Mouse (Mus musculus): ENCODE data around the gene Tmem108.

Tmem108 gene

DNA sequence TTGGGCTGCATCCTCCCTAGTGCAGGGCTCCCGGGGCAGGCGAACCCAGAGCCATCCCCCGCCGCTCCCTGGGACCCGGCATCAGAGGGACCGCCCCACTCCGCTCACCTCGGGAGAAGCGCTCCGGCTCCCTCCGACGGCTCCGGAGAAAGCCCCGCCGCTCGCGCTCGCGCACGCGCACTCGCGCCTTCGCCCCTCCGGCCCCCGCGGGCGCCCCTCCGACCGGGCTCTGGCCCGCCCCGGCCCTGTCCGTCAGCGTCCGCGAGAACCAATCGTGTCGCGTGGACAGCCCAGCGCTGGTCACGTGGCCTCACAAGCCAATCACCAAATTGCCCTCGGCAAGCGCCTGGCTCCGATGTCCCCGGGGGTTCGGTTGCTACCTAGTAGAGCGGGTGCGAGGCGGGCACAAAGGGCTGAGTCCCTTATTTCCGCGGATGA, at the start of gene Tmem108:
Gene Tmem108, minus strand, starts transcription at position 191 of the 438 bp plus-strand sequence.
- in situ Hi-C loops (cut with MseI, MboI), result loop anchor here (10.0 kb wide), 2 partner anchors 233 to 267 kb away; no protein-coding TSS in a partner anchor

DNA sequence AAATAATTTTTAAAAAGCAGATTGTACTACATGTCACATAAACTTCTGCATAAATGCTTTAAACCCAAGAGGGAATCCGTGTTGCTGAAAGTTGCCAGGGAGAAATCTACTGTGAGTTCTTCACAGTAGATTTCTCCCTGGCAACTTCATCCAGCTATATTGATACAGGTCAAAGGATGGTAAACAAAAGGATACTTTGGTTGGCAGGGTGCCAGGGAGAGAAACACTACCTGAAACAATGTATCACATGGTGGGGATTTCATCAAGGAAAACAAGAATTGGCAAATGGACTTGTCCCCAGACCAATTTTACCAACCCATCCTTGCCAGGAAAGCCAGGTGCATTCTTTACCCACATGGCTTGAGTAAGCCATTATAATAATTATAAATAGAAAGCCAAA, 27.4 kb upstream of the Tmem108 start:
- in situ Hi-C loops (cut with MseI, MboI), result no loop called here

DNA sequence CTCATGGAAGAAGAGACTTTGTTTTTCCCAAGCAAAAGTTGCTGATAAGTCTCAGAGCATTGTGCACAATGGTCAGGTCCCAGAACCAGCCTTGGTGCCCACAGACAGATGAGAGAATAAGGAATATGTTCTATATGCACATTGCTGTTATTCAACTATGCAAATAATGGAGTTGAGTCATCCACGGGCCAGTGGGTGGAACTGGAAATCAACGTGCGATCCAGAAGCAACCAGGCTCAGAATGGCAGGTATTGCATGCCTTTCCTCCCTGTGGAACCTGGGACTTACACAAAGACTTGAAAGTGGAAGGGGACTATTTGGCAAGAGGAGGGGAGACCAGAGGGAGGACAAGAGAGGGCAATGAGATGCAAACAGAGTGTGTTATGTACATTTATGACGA, 22.5 kb upstream of the Tmem108 start:
- in situ Hi-C loops (cut with MseI, MboI), result no loop called here

DNA sequence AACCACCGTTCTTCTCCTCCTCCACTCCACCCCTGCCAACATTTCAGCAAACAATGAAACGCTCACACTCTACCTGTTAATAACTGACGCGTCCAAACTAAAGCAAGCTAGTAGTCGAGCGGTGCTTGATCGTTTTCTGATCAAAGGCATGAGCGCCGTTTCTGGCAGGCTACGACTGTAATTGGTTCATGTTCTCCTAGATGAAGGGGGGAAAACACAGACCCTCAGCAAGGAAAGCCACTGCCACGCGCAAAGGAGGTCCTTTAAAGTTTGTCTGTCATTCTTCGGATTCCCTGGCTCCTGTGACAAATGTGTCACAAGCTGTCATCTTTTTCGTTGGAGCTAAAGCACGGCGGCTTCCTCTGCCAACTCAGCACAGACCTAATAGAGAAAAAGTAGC, 21.6 kb upstream of the Tmem108 start:
- in situ Hi-C loops (cut with MseI, MboI), result no loop called here

DNA sequence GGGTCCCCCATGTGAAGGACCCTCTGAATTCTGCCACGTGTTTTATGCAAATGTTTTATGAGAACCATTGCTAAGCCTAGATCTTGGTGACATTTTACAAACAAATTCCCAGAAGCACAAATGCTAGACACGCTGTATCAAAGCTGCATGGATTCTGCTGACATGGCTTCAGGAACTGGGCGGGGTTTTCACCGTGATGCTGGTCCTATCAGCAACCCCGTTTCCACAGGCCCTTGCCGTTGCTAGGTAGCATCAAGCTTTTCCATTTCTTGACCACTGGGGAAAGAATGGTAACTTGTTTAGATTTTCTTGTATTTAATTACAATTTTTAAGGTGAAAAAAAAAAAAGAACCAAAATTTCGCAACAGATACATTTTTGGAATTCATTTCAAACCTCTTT, 20.7 kb upstream of the Tmem108 start:
- in situ Hi-C loops (cut with MseI, MboI), result no loop called here

DNA sequence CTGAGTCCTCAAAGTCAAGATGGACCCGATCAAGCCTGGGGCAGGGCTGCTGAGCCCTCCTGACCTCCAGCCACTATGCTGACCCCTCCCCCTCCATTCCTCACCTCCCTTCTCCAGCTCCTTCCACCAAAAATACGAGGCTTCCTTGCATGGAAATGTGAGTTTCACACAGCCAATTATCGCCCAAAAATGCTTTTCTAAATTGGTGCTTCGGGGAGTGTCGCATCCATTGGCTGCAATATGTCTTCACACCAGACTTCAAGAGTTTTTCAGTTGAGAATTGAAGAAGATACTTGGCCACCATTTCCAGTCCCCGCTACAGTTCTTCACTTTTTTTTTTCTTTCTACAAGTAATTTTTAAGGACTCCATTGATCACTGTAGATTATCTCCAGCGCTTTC, 19.8 kb upstream of the Tmem108 start:
- in situ Hi-C loops (cut with MseI, MboI), result no loop called here

DNA sequence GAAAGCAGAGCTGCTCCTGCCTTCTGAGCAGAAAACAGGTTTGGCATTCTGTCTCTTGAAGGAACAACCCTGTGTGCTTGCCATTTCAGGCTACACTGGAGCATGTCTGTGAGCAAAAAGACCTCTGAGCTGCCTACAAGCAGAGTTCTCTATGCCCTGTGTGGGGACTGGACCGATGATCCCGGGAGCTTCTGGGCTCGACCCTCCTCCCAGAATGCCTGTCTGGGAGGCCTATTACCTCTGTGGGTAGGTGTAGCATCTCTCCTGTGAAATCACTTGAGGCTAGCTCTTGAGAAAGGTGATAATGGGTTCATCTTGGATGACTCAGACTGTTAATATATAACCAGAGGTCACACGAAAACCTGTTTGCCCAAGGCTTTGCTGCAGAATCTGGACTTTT, 19.0 kb upstream of the Tmem108 start:
- in situ Hi-C loops (cut with MseI, MboI), result no loop called here

DNA sequence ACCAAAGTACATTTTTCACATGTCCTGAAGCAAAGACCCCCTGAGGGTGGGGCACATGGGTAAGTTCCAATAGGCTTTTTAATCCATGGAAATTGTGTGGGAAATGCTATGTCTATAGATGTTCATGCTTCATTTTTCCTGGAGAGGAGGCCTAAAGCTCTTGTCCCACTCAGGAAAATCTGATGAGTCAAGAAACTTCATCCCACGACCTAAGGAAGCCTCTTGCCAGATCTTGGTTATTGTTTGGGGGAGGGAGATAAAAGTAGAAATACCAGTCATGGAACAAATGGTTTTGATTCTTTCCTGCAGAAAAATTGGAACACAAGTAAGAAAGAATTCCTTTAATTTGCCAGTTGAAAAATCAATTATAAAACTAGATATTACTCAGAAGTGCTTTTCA, 16.5 kb upstream of the Tmem108 start:
- in situ Hi-C loops (cut with MseI, MboI), result no loop called here

DNA sequence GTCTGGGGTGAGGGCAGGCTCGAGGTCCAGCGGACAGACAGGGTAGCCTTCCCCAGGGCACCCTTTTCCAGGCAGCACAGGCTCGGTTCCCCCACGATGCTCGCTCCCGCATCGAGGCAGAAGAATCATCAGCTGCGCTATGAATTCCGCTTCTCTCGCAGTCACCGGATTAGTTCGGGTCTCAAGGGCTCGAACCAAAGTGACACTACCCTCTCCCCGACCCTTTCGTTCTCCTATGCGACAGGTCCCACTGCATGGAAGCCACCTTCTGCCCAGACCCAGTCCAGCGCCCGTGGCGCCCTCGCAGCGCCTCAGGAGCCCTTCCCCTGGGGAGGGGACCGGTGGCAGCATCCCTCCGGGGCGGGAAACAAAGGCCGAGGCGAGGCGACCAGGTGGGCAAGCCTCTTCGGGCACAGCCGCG, 476 bp downstream of the Tmem108 start:
- in situ Hi-C loops (cut with MseI, MboI), result loop anchor here (10.0 kb wide), 2 partner anchors 234 to 266 kb away; no protein-coding TSS in a partner anchor

DNA sequence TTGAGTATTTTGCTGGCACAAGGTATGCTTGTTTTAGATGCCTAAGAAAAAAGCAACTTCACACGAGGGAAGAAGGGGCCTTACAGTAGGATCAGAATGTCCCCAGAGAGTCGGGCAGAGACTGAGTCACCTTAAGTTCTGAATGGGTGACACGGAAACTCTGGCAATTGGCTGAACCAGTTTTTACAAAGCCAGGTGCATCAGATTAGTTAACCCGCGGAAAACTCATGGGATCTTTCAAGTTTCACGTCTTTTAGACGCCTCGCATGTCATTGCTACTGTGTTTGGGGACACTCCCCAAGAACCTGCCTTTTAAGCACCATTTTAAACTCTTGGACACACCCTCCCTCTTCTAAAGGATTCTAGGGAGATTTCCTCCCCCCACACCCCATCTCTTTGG, 1.3 kb downstream of the Tmem108 start:
- in situ Hi-C loops (cut with MseI, MboI), result loop anchor here (10.0 kb wide), 2 partner anchors 234 to 266 kb away; no protein-coding TSS in a partner anchor

DNA sequence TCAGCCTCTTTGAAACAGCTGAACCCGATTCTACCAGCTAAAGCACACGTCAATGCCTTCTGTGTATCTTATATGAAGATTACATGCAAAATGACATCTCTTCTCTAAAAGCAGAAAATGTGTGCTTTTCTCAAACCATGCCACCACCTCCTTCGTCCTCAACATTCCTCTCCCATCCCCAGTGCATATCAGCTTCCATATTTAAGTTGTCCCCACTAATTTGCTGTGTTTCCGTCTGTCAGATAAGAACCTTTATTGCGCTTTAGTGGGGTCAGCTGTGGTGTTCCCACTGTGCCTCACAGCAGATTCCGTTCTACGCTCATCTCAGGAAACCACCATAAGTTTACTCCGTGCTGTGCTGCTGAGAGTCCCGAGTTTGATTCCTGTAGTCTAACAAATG, 1.8 kb downstream of the Tmem108 start:
- in situ Hi-C loops (cut with MseI, MboI), result loop anchor here (10.0 kb wide), 2 partner anchors 235 to 265 kb away; no protein-coding TSS in a partner anchor

DNA sequence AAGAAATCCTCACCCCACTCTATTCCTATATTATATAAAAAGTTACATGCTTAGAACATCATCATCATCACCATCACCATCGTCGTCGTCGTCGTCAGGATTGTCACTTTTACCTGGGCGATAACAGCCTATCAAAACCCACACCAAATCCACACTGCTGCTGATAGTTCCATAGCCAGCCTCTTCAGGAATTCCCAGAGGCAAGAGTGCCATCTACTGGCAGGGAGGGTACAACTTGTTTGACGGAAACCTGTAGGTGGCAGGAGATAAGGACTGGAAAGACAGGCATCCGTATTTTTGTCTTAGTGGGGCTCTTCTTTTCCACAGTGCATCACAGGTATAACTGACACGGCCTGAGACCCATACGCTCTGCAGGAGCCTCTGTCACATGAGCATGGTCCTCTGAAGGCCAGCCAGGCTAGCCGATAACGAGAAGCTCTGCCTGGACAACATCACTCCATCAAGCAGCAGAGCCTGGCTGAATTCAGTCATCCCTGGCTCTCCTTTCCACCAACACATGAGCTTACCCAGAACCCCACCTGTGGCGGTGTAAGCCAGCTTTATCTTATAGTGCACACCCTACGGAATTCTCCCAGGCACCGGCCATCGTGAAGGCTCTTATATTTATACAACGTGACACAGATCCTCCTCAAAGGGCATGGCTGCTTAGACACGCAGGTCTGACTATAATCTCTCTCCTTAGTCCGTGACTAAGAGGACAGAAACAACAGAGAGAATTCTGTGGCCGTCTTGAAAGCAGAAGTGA, 2.5 kb downstream of the Tmem108 start:
- in situ Hi-C loops (cut with MseI, MboI), result no loop called here

DNA sequence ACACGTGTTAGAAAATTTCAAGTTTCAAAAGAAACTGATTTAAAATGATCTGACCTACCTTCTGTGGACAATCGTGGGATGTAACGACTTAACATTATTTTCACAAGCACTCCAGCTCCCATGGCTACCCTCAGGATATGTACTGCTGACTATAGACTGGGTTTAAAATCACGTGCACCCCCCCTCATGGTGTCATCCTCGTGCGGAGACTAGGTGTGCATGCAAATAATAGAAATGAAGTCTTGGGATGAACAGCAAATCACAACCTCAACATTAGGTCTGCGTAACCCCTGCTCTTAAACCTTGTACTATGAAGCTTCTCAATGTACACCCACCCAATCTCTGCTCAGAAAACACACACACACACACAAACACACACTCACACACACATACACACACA, 3.4 kb downstream of the Tmem108 start:
- in situ Hi-C loops (cut with MseI, MboI), result no loop called here

DNA sequence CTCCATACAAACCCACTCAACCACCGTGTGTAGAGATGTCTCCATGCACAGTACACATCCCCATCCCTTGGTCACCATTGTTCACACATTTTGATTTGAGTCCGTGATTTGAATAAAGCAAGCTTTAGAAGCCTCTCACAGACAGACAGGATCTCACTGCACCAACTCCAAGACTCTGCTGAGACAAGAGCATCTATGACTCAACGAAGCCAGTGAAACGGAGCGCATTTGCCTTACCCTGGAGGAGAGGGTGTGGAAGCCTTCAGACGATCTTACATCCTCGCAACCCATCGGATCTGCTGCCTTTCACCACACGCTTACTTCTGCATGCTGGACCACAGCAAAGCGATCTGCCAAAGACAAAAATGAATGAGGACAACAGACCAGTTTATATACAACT, 9.0 kb downstream of the Tmem108 start:
- in situ Hi-C loops (cut with MseI, MboI), result loop anchor here (5.0 kb wide), 2 partner anchors 125 to 130 kb away; no protein-coding TSS in a partner anchor

DNA sequence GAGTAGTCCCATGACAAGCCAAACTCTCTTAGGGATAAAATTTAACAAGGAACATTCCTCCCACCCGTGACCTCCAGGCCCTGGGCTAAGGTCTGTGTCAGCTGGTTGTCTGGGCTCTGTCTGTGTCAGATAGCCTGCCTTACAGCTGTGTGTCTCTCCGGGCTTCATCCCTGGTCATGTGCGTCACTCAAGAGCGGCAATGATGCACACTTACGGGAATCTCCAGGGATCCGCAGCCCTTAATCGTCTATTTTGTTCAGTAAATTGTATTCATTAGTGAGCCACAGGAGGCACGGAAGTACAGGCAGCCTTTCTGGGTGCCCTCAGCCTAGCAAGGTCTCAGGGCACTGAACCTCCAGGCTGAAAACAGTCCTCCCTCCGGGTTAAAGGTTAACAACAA, 10.1 kb downstream of the Tmem108 start:
- in situ Hi-C loops (cut with MseI, MboI), result loop anchor here (5.0 kb wide), 2 partner anchors 124 to 129 kb away; no protein-coding TSS in a partner anchor

DNA sequence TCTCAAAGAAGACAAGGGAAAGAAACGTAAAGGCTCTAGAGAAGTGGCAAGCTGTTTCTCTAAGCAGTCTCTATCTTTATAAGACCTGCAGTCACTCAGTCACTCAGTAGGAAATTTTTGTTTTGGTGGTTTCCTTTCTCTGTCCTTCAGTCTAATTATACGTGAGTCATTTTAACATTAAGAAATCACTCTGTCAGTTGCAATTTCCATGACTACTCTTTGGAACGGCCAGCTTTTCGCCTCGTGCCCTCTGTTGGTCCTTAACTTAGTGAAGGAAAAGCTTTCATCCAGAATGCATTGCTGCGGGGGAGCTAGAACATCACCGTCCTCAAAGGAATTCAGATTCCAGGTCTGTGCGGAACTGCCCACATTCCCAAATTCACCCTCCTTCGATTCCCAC, 11.1 kb downstream of the Tmem108 start:
- in situ Hi-C loops (cut with MseI, MboI), result loop anchor here (5.0 kb wide), 2 partner anchors 123 to 128 kb away; no protein-coding TSS in a partner anchor

DNA sequence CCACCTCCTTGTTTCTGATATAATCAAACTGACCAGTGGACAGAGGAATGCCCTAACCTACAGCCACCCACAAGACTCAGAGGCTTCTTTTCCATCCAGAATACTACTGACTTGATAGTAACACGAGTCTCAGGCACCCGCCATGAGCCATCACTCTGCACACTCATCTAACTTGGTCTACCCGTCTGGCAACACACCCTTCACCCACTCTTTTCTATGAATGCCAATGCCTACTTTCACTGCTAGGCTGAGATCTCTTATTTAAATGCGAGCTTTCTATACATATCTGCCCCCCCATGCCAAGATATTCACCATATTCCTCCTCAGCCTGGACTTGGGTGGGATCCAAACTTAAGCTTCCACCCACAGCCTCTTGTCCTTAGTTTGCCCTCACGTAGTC, 15.0 kb downstream of the Tmem108 start:
- in situ Hi-C loops (cut with MseI, MboI), result no loop called here

DNA sequence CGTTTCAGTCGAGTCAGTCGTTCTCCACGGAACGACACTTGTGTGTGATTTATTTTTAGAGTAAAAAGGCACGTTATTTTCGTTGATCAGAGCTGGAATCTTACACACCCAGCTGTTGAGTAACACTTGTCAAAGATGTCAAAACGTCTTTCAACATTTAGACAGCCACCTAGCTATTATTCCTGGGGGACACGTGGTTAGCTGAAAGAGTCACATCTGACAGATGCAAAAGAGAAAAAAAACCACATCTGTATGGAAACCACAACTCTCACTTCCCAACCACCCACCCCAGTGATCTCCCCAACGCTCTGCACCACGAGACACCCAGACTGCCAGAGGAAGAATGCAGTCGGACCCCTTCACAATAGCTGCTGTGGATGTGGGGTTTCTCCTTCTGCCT, 21.5 kb downstream of the Tmem108 start:
- in situ Hi-C loops (cut with MseI, MboI), result no loop called here

DNA sequence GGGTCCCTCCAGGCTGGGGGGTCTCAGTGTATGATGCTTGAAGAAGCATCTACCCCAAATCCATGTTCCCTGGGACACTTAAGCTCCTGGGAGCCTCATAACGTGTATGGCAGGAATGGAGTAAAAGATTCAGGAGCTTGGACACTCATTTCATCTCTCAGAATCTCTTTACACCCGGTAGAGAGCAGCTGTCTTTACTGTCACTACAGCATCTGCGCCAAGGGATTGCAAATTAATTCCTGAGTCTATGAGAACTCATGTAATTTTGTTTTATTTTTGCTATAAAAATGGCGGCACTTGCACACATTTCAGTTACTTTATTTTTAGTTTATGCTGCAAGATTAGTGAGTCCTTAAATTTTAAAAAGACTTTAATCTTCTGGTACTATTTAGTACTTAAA, 22.6 kb downstream of the Tmem108 start:
- in situ Hi-C loops (cut with MseI, MboI), result no loop called here

DNA sequence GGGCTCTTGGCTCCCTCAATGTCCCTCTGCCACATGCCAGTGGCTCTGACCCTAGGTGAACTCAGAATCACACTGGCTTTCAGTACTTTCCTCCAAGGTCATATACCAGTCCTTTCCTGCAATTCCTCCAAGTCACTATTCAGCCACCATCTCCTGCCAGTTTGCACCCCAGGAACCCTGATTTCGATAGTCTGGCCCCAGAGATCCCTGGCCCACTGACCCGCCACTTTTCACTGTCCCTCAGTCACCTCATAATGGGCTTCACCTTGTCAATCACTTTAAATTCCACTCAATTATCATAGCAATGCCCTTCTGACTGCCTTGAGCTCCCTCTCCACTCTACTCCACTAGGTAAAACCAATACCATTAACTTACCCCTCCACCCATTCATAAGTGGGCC, 31.9 kb downstream of the Tmem108 start:
- in situ Hi-C loops (cut with MseI, MboI), result no loop called here

DNA sequence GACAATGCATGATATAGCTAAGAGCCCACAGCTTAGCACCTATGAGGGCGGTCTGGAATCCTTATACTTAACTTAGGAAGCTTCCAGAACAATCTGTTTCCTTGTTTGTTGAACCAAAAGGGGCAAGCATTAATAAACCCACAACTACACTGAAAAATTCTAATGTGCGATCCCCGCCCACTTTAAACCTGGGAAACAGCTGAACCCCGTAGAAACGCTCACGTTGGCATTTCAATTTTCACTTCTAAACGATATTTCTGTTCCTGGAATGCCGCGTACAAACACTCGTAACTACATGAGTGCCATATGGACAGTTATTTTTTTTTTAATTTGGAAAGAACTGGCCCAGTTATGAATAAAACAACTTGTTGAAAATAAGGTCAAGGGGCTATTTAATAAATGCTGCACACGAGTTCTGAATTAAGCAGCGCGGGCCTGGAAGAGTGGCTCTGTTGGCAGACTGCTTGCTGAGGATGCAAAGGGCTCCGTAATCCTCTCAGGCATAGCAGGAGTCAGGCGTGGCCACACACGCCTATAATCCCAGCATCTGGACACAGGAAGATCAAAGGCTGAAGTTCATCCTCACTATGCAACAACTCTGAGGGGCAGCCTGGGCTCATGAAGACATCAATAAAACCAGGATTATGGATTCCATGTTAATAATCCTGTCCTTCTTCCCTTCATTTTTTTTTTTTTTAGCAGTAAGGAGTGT, 34.7 kb downstream of the Tmem108 start:
- in situ Hi-C loops (cut with MseI, MboI), result no loop called here

DNA sequence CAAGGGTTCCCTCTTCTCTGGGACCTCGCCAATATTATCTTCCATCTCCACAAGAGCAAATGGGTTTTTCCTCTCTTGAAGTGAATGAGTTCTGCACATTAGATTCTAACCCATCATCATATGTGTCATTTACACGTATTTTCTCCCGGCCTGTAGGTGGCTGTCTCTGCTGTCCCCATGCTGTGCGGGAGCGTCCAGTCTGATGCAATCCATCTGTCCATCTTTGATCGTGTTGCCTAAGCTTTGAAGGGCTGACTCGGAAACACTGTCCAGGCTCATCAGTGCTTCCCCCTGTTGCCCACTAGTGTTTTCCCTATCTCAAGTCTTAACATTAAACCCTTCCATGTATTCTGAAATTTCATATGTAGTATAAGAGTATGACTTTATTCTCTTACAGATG, 36.1 kb downstream of the Tmem108 start:
- in situ Hi-C loops (cut with MseI, MboI), result no loop called here

DNA sequence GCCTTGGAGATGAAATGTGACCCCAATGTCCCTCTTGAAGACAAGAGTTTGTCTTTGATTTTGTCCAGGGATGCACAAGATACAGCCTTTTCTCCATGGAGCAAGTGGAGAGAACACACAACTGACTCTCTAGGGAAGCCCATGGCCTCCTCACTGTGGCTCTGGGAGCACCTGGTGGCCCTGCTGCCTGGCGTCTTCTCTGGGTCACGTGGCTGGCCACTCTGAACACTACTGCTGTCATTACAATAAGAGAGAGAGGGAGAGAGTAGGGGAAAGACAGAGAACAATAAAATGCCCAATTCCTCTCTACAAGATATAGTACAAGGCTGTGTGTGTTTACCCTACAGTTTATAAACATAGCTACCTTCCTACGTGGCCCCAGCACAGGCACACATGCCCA, 40.2 kb downstream of the Tmem108 start:
- in situ Hi-C loops (cut with MseI, MboI), result no loop called here
